Mouse (Mus musculus) duodenum, adult 2 months (tissue): ENCODE measurements around the gene Pde8b. TPM values are rescaled to one million over a fixed set of nuclear protein-coding genes. Genes with fewer than 3 reads are reported as not detected.

Experiments
- polyA plus RNA-seq: library from polyadenylated mRNA; depleted of rRNA; stranded (reverse); fragments of >200 nt; gene quantifications from 2 replicates; pipeline ENCODE4 v1.2.3, GENCODE M21; 2012; ENCODE audit warnings: low replicate concordance; rRNA removed

Gene Pde8b
- polyA plus RNA-seq, result 3.1 and 7.2 TPM in 2 replicates

DNA sequence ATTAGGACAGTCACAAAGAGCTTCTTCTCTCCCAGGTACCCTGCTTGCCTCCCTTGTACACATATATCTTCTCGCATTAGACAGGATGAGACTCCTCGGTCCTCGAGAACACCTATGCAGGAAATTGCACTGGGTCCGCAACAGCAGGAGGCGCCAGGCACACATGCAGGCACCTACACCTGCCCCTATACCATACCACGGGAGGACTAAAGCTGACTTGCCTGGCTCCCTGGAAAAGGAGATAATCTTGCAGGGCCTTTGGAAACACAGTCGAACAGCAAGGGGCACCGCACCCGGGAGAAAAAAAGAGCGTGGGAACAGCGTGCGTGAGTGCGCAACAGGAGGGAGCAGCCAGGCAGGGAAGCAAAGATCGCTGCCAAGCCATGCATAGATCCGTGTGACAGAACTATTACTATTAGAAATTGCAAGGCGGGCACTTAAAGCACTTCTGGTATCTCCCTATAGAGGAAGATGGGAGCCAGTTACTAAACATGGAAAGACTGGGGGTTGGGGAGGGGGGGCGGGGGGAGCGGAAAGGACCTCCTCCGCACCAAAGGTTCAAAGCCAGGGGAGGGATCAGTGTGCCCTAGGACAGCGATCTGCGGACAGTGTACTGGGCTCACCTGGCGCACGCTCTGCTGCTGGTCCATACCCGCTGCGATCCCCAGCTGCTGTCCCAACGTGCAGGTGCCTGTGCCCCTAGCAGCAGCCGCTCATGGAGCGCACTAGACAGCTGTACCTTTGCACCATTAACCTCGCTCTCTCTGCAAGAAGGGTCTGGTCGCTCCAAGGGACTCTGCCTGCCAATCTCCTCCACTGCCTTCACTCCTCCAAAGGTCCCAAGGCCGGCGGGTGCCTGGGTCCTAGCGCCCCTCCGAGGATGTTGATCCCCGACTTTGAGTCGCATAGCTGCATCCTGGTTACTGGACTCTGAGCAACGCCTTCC is at the start of gene Pde8b:
Gene Pde8b, minus strand, starts transcription at position 826 of the 946 bp plus-strand sequence.

DNA sequence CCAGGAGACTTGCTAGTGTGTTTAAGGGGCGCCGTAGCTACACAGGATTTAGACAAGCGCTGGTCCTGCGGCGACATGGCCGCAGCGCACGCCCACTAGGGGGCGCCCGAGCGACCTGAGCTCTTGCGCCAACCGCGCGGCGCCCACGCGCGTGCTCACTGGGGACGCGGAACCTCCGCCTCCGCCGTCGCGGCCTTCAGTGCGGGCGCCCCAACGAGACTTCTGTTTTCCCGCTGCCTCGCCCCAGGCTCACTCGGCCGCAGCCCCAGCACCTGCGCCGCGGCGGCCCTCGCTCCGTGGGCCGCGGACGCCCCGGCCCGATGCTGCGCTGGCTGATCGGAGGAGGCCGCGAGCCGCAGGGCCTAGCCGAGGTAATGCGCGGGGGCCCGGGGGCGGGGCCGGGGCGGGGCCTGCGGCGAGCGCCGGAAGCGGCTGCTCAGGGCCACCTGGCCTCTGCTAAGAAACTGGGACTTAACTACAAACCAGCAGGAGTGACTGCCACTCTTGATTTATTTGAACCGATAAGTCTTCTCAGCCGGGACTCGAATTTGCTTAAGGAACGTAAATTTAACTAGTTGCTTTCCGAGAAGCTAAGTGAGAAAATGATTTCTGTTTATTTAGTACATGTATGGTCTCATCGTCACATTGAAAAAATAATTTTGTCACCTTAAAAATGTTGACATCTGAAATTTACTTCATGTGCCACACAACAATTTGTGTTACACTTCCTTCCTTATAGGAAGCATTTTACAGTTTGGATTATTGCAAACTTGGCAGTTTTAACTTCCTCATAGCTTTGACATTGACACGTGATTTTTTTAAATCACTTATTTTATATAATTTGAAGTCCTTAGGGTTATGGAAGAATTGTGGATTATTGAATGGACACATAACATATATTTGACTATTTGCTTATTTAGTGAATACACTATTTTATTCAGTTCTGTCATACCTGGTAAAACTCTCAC is 273.6 kb downstream of the Pde8b start, which contains the start of gene Wdr41:
Gene Wdr41, plus strand, starts transcription at position 126 of the 968 bp plus-strand sequence.

Other genes starting within 250 kb of the Pde8b start
- gene Zbed3, start 73.3 kb upstream of the Pde8b start, polyA plus RNA-seq, result 8.0 and 16.2 TPM in 2 replicates
- 14.3 and 15.8 TPM in 2 replicates for gene Aggf1, start 125.0 kb upstream of the Pde8b start, polyA plus RNA-seq
- not detected in 2 replicates for gene Crhbp, start 194.6 kb upstream of the Pde8b start, polyA plus RNA-seq
- not detected in 2 replicates for gene S100z, start 228.4 kb upstream of the Pde8b start, polyA plus RNA-seq